Mouse (Mus musculus): ENCODE results near the gene Lpar6. TPM values are rescaled to one million over a fixed set of nuclear protein-coding genes. Genes with fewer than 3 reads are reported as not detected.

The Lpar6 gene
- polyA plus RNA-seq, 1 experiment, result not detected

GRCm38 (mm10) chr14:73280996-73281395, 43.3 kb downstream of the Lpar6 start:
- Histone ChIP-seq H3K4me3 (replicated peaks) (no peak overlapping the region), H3K27me3 (ENCODE audit: control insufficient read depth) (no peaks in the 10 kb centered on the region), H3K9me3 (ENCODE audit: control insufficient read depth, low read length) (no peaks in the 10 kb centered on the region), H3K4me1 (ENCODE audit: control insufficient read depth) (no peaks in the 10 kb centered on the region), H3K36me3 (ENCODE audit: control insufficient read depth) (peaks cover 92% of the 10 kb centered on the region)
- TF ChIP-seq GATA1 (IDR thresholded peaks at IDR 0.05; ENCODE audit: low read length), result no peak
- no peak for TF ChIP-seq TAL1 (IDR thresholded peaks at IDR 0.05; ENCODE audit: low read length)

GRCm38 (mm10) chr14:73289915-73290314, 52.2 kb downstream of the Lpar6 start:
- Histone ChIP-seq H3K9me3 (ENCODE audit: control insufficient read depth, low read length) (no peaks in the 10 kb centered on the region), H3K4me1 (ENCODE audit: control insufficient read depth) (no peaks in the 10 kb centered on the region), H3K4me3 (replicated peaks) (no peak overlapping the region), H3K27me3 (ENCODE audit: control insufficient read depth) (no peaks in the 10 kb centered on the region), H3K36me3 (ENCODE audit: control insufficient read depth) (peaks cover 95% of the 10 kb centered on the region)
- TF ChIP-seq TAL1 (IDR thresholded peaks at IDR 0.05; ENCODE audit: low read length), result no peak

- H3K36me3 ChIP-seq (ENCODE audit: control insufficient read depth), result peaks cover 96% of the 10 kb centered on the region
- TF ChIP-seq GATA1 (IDR thresholded peaks at IDR 0.05; ENCODE audit: low read length), result no peak
- no peak for TF ChIP-seq TAL1 (IDR thresholded peaks at IDR 0.05; ENCODE audit: low read length)
- H3K4me1 ChIP-seq (ENCODE audit: control insufficient read depth), result peaks cover 5% of the 10 kb centered on the region
- no peak overlapping the region for H3K4me3 ChIP-seq (replicated peaks)
- H3K9me3 ChIP-seq (ENCODE audit: control insufficient read depth, low read length), result no peaks in the 10 kb centered on the region
- no peaks in the 10 kb centered on the region for H3K27me3 ChIP-seq (ENCODE audit: control insufficient read depth)
Measured at GRCm38 (mm10) chr14:73292434-73292833, 54.7 kb downstream of the Lpar6 start.

Other genes starting within 250 kb of the Lpar6 start
- gene Cysltr2, start 188.8 kb upstream of the Lpar6 start, polyA plus RNA-seq (2012), result not detected in 2 replicates
- 0.08 and 0.24 TPM in 2 replicates for gene Rcbtb2, start 114.9 kb upstream of the Lpar6 start, polyA plus RNA-seq (2012)
- 2.3 and 3.2 TPM in 2 replicates for gene Rb1, start 87.9 kb downstream of the Lpar6 start, polyA plus RNA-seq (2012)
- 9.4 and 10.0 TPM in 2 replicates for gene Itm2b, start 147.4 kb downstream of the Lpar6 start, polyA plus RNA-seq (2012)